Mouse (Mus musculus): ENCODE measurements around the gene Uox.

GRCm38 (mm10) chr3:146621966-146622365 is 51.7 kb downstream of the Uox start:
- TF ChIP-seq CTCF (IDR thresholded peaks at IDR 0.05; ENCODE audit: low read depth, low read length) (no peak), POLR2A (IDR thresholded peaks at IDR 0.05; ENCODE audit: extremely low read depth, insufficient read depth, low read length) (no peak)
